8 mouse cellular contexts compared by ENCODE assay signal in genomic region chr4:97751483-97752251, GRCm38 (mm10). TPM values are rescaled to one million over a fixed set of nuclear protein-coding genes. Genes with fewer than 3 reads are reported as not detected.
DNase-seq lines count a peak whose midpoint lies in the region; ATAC-seq and TF ChIP-seq lines count a peak whose summit lies in the region.

No protein-coding gene starts in this region.

- no peaks in the 10 kb centered on the region for H3K9me3 ChIP-seq in ES-Bruce4 (replicated peaks; ENCODE audit: control insufficient read depth, insufficient read depth, low read length, poor library complexity, severe bottlenecking)
- no peaks in the 10 kb centered on the region for H3K9me3 ChIP-seq in erythroblast, embryonic 14.5 days (ENCODE audit: control insufficient read depth, low read length)
- no peaks in the 10 kb centered on the region for H3K9me3 ChIP-seq in heart, embryonic 16.5 days (replicated peaks; ENCODE audit: control insufficient read depth, low read length)
- no peaks in the 10 kb centered on the region for H3K9me3 ChIP-seq in kidney, postnatal 0 days (replicated peaks; ENCODE audit: low read length)

- ATAC-seq in heart, embryonic 16.5 days (replicated peaks; ENCODE audit: extremely low read depth, insufficient read depth, low FRiP score) = peak; percentile 80
- peak; percentile 79 for ATAC-seq in kidney, postnatal 0 days (replicated peaks; ENCODE audit: low FRiP score, low read depth)

- H3K9ac ChIP-seq in ES-Bruce4 (ENCODE audit: low read depth, poor library complexity, severe bottlenecking) = no peak overlapping the region; the same call in 1 of the 2 replicates
- H3K9ac ChIP-seq in heart, embryonic 16.5 days (ENCODE audit: low read length) = peak overlapping the region; percentile 84
- peak overlapping the region; percentile 66 for H3K9ac ChIP-seq in kidney, postnatal 0 days (ENCODE audit: low read depth, low read length)

- H3K36me3 ChIP-seq in ES-Bruce4 (ENCODE audit: control insufficient read depth, insufficient read depth, low read length, poor library complexity, severe bottlenecking) = no peaks in the 10 kb centered on the region
- no peaks in the 10 kb centered on the region for H3K36me3 ChIP-seq in erythroblast, embryonic 14.5 days (ENCODE audit: control insufficient read depth)
- no peaks in the 10 kb centered on the region for H3K36me3 ChIP-seq in heart, embryonic 16.5 days (ENCODE audit: control insufficient read depth, insufficient read depth)
- H3K36me3 ChIP-seq in kidney, postnatal 0 days (ENCODE audit: insufficient read depth, low read length) = no peaks in the 10 kb centered on the region

- TF ChIP-seq EP300 in ES-Bruce4 (IDR thresholded peaks at IDR 0.05; ENCODE audit: insufficient read depth, low read depth, low read length) = no peak

- no peak for TF ChIP-seq POLR2A in ES-Bruce4 (IDR thresholded peaks at IDR 0.05; ENCODE audit: insufficient read depth, low read length)

- peak; percentile 85 to 93 for DNase-seq in adrenal gland, adult (ENCODE audit: inconsistent age in 2 of 2, low spot score in 1 of 2)
- peak; percentile 83 for DNase-seq in kidney, postnatal 0 days (ENCODE audit: low spot score)
- peak; percentile 86 for DNase-seq in lung, postnatal 36 days
- peak; percentile 62 for DNase-seq in retina, postnatal 1 day
- DNase-seq in yolk sac, embryonic 10.5 days (ENCODE audit: low spot score) = peak; percentile 55

- H3K4me2 ChIP-seq in heart, embryonic 16.5 days (ENCODE audit: low read depth, low read length) = peak overlapping the region; percentile 93
- peak overlapping the region; percentile 95 for H3K4me2 ChIP-seq in kidney, postnatal 0 days (ENCODE audit: low read length)

- no peak overlapping the region for H3K27ac ChIP-seq in ES-Bruce4 (ENCODE audit: insufficient read depth, low read length)
- peak overlapping the region; percentile 98 for H3K27ac ChIP-seq in heart, embryonic 16.5 days (ENCODE audit: low read length)
- peak overlapping the region; percentile 93 for H3K27ac ChIP-seq in kidney, postnatal 0 days

- H3K4me1 ChIP-seq in ES-Bruce4 (ENCODE audit: control insufficient read depth, insufficient read depth, low read length) = no peaks in the 10 kb centered on the region
- peaks cover 15% of the 10 kb centered on the region for H3K4me1 ChIP-seq in erythroblast, embryonic 14.5 days (ENCODE audit: control insufficient read depth)
- peaks cover 25% of the 10 kb centered on the region for H3K4me1 ChIP-seq in heart, embryonic 16.5 days (ENCODE audit: control insufficient read depth, insufficient read depth, low read length)
- H3K4me1 ChIP-seq in kidney, postnatal 0 days (replicated peaks; ENCODE audit: insufficient read depth, low read length) = peaks cover 7% of the 10 kb centered on the region; the same call in 1 of the 2 replicates

- WGBS in heart, embryonic 16.5 days = under 1% methylated on average over 40 of the region's 40 CpGs
- under 1% methylated on average over 40 of the region's 40 CpGs for WGBS in kidney, postnatal 0 days

- no peak for TF ChIP-seq CTCF in ES-Bruce4 (IDR thresholded peaks at IDR 0.05; ENCODE audit: low read depth, low read length)
- TF ChIP-seq CTCF in kidney, postnatal 0 days (IDR thresholded peaks at IDR 0.05; ENCODE audit: low read depth) = no peak

- peaks cover 15% of the 10 kb centered on the region for H3K27me3 ChIP-seq in ES-Bruce4 (ENCODE audit: control insufficient read depth, insufficient read depth, low read length, poor library complexity, severe bottlenecking)
- peaks cover 70% of the 10 kb centered on the region for H3K27me3 ChIP-seq in erythroblast, embryonic 14.5 days (ENCODE audit: control insufficient read depth)
- no peaks in the 10 kb centered on the region for H3K27me3 ChIP-seq in heart, embryonic 16.5 days (ENCODE audit: control insufficient read depth, insufficient read depth, low read length)
- peaks cover 16% of the 10 kb centered on the region; the same call in 1 of the 2 replicates for H3K27me3 ChIP-seq in kidney, postnatal 0 days (ENCODE audit: insufficient read depth, low read length)

- H3K4me3 ChIP-seq in ES-Bruce4 (ENCODE audit: low read depth, low read length) = peak overlapping the region; percentile 39
- peak overlapping the region; percentile 77 for H3K4me3 ChIP-seq in erythroblast, embryonic 14.5 days (replicated peaks)
- H3K4me3 ChIP-seq in heart, embryonic 16.5 days (ENCODE audit: low read length) = peak overlapping the region; percentile 62
- peak overlapping the region; percentile 55 for H3K4me3 ChIP-seq in kidney, postnatal 0 days (replicated peaks; ENCODE audit: low read depth, low read length)

RNA-seq across cellular contexts. Expression of gene Nfia, which starts 20.9 kb away (rescaled TPM):
- 1.4 and 2.0 TPM in 2 replicates for polyA plus RNA-seq in ES-Bruce4 (2011; ENCODE audit: insufficient read depth, insufficient read length, low read depth, missing spikeins)
- 0.01 and 0.08 TPM in 2 replicates for polyA plus RNA-seq in erythroblast, embryonic 14.5 days (2012)
- 37.3 and 42.0 TPM in 2 replicates for polyA plus RNA-seq in heart, embryonic 16.5 days (2015; fragmentation: Nextera tagmentation; extraction: Ambion mirVana)
- polyA plus RNA-seq in kidney, postnatal 0 days (2015; fragmentation: Nextera tagmentation; extraction: Ambion mirVana) = 25.9 and 29.1 TPM in 2 replicates

RNA-seq across cellular contexts. Expression of gene E130114P18Rik, which starts 26.2 kb away (rescaled TPM):
- polyA plus RNA-seq in ES-Bruce4 (2011; ENCODE audit: insufficient read depth, insufficient read length, low read depth, missing spikeins) = not detected in 2 replicates
- polyA plus RNA-seq in erythroblast, embryonic 14.5 days (2012) = not detected in 2 replicates
- polyA plus RNA-seq in heart, embryonic 16.5 days (2015; fragmentation: Nextera tagmentation; extraction: Ambion mirVana) = 0.47 and 0.75 TPM in 2 replicates
- polyA plus RNA-seq in kidney, postnatal 0 days (2015; fragmentation: Nextera tagmentation; extraction: Ambion mirVana) = 0.38 and 0.71 TPM in 2 replicates
